ENCODE assay signal across 15 mouse cellular contexts in the genomic region with DNA sequence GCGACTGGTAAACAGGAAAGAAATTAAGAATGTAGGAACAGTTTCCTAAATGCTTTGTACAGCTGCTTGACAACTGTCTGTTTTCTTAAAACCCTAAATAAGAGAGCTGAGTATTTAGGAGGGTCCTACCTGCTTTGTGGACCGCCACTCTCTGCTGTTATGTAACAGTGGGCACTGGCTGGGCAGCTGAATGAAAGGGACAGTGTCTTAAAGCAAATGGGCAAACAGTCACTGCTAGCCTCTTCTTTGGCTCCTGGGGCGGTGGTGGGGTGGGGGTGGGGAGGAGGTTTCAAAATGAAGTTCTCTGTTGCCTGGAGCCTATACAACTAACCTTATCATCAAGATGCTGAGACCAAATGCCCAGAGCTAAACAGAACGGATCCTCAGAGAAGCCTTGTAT.
DNase-seq lines count a peak whose midpoint lies in the region; ATAC-seq lines count a peak whose summit lies in the region.
"Had no signal": no experiment of that assay in that cellular context is flagged by ENCODE, and none has a peak within 500 bp of the region (broad histone marks: within the 10 kb centered on the region; RNA-seq: fewer than 3 reads in every experiment).

No protein-coding gene starts in this region.

- H3K27ac ChIP-seq in neural tube, embryonic 11.5 days (ENCODE audit: low read depth, low read length) = no peak overlapping the region
- H3K27ac ChIP-seq in hindbrain, embryonic 11.5 days (ENCODE audit: low read depth, low read length) = no peak overlapping the region
- H3K27ac ChIP-seq in midbrain, embryonic 14.5 days (replicated peaks; ENCODE audit: low read depth, low read length) = peak overlapping the region; percentile 49; the same call in 1 of the 2 replicates
- H3K27ac ChIP-seq: liver, embryonic 14.5 days; stomach, embryonic 15.5 days had no signal

- DNase-seq in neural tube, embryonic 11.5 days (ENCODE audit: low spot score) = peak; percentile 14
- no peak for DNase-seq in neural tube, embryonic 10.5 days (ENCODE audit: extremely low spot score, low spot score)
- DNase-seq in hindbrain, embryonic 11.5 days (ENCODE audit: low spot score) = peak; percentile 30
- DNase-seq in midbrain, embryonic 14.5 days = peak; percentile 15
- DNase-seq in frontal cortex, adult 2 months (ENCODE audit: extremely low spot score in 1 of 2, low spot score in 1 of 2) = no peak
- no peak for DNase-seq in gastrocnemius, postnatal 10 days
- DNase-seq: cerebellum, postnatal 25 days; heart, adult 18-20 months; kidney, adult 11 months; lung, postnatal 4 days; right cerebral cortex, postnatal 14 days had no signal

- no peak overlapping the region for H3K4me3 ChIP-seq in neural tube, embryonic 11.5 days (ENCODE audit: low read depth, low read length)
- no peak overlapping the region for H3K4me3 ChIP-seq in hindbrain, embryonic 11.5 days (ENCODE audit: low read depth, low read length)
- no peak overlapping the region for H3K4me3 ChIP-seq in midbrain, embryonic 14.5 days (replicated peaks; ENCODE audit: low read depth, low read length)
- H3K4me3 ChIP-seq: stomach, embryonic 15.5 days had no signal

- H3K9ac ChIP-seq in neural tube, embryonic 11.5 days (ENCODE audit: low read length) = no peak overlapping the region
- H3K9ac ChIP-seq in hindbrain, embryonic 11.5 days (ENCODE audit: low read depth, low read length) = no peak overlapping the region
- no peak overlapping the region for H3K9ac ChIP-seq in midbrain, embryonic 14.5 days (replicated peaks; ENCODE audit: low read length)
- H3K9ac ChIP-seq: liver, embryonic 14.5 days; stomach, embryonic 15.5 days had no signal

- 0 out of 2 replicates have a peak, but pooled peaks cover 11% of the 10 kb centered on the region for H3K4me1 ChIP-seq in neural tube, embryonic 11.5 days (ENCODE audit: control insufficient read depth, insufficient read depth, low read length)
- 0 out of 2 replicates have a peak, but pooled peaks cover 5% of the 10 kb centered on the region for H3K4me1 ChIP-seq in hindbrain, embryonic 11.5 days (replicated peaks; ENCODE audit: control insufficient read depth, insufficient read depth, low read length)
- peaks cover 18% of the 10 kb centered on the region for H3K4me1 ChIP-seq in midbrain, embryonic 14.5 days (ENCODE audit: control insufficient read depth, insufficient read depth, low read length)

- WGBS in neural tube, embryonic 11.5 days = 44% methylated on average over 4 of the region's 4 CpGs
- WGBS in hindbrain, embryonic 11.5 days = 42% methylated on average over 4 of the region's 4 CpGs
- WGBS in midbrain, embryonic 14.5 days = 56% methylated on average over 4 of the region's 4 CpGs

- no peaks in the 10 kb centered on the region; the same call in 1 of the 2 replicates for H3K9me3 ChIP-seq in neural tube, embryonic 11.5 days (ENCODE audit: control insufficient read depth, low read length)
- H3K9me3 ChIP-seq in hindbrain, embryonic 11.5 days (ENCODE audit: control insufficient read depth, low read length) = no peaks in the 10 kb centered on the region
- no peaks in the 10 kb centered on the region for H3K9me3 ChIP-seq in midbrain, embryonic 14.5 days (ENCODE audit: control insufficient read depth, low read length)
- H3K9me3 ChIP-seq: stomach, embryonic 15.5 days had no signal

- H3K4me2 ChIP-seq in neural tube, embryonic 11.5 days (ENCODE audit: low read depth) = no peak overlapping the region
- no peak overlapping the region for H3K4me2 ChIP-seq in hindbrain, embryonic 11.5 days (replicated peaks; ENCODE audit: low read depth, low read length)
- H3K4me2 ChIP-seq in midbrain, embryonic 14.5 days (ENCODE audit: low read length) = no peak overlapping the region
- H3K4me2 ChIP-seq: stomach, embryonic 15.5 days had no signal

- ATAC-seq in neural tube, embryonic 11.5 days (ENCODE audit: insufficient read depth, low FRiP score, low TSS enrichment) = no peak
- ATAC-seq in hindbrain, embryonic 11.5 days (ENCODE audit: low FRiP score) = no peak
- ATAC-seq in midbrain, embryonic 14.5 days (ENCODE audit: low FRiP score, low TSS enrichment) = no peak
- ATAC-seq in inflammation-experienced regulatory T-cells, adult 6 months = no peak
- ATAC-seq: CD4-positive, CD25-positive, alpha-beta regulatory T cell, adult 4 months had no signal

- H3K27me3 ChIP-seq in neural tube, embryonic 11.5 days (ENCODE audit: control insufficient read depth, insufficient read depth, low read length) = no peaks in the 10 kb centered on the region
- no peaks in the 10 kb centered on the region for H3K27me3 ChIP-seq in hindbrain, embryonic 11.5 days (ENCODE audit: control insufficient read depth, insufficient read depth, low read length)
- H3K27me3 ChIP-seq in midbrain, embryonic 14.5 days (ENCODE audit: control insufficient read depth, insufficient read depth, low read length) = 0 out of 2 replicates have a peak, but pooled peaks cover 3% of the 10 kb centered on the region
- H3K27me3 ChIP-seq: stomach, embryonic 15.5 days had no signal

- no peaks in the 10 kb centered on the region for H3K36me3 ChIP-seq in neural tube, embryonic 11.5 days (ENCODE audit: control insufficient read depth, insufficient read depth, low read length)
- no peaks in the 10 kb centered on the region for H3K36me3 ChIP-seq in hindbrain, embryonic 11.5 days (ENCODE audit: control insufficient read depth, insufficient read depth, low read length)
- H3K36me3 ChIP-seq in midbrain, embryonic 14.5 days (ENCODE audit: control insufficient read depth, insufficient read depth, low read length) = no peaks in the 10 kb centered on the region
- H3K36me3 ChIP-seq: stomach, embryonic 15.5 days had no signal

Comparison
In these comparisons a context has a peak if more than half of its experiments do, and no peak if none do; other contexts are left out.
1. DNase-seq: peak in neural tube, embryonic 11.5 days (single experiment), hindbrain, embryonic 11.5 days (single experiment) and midbrain, embryonic 14.5 days (single experiment); none in neural tube, embryonic 10.5 days (single experiment), frontal cortex, adult 2 months (0 of 2) and gastrocnemius, postnatal 10 days (single experiment).